Mouse (Mus musculus): Measurements from ENCODE around the gene Safb2. TPM values are rescaled to one million over a fixed set of nuclear protein-coding genes. Genes with fewer than 3 reads are reported as not detected.

Safb2 gene
- polyA plus RNA-seq, 1 experiment: 129 TPM

DNA sequence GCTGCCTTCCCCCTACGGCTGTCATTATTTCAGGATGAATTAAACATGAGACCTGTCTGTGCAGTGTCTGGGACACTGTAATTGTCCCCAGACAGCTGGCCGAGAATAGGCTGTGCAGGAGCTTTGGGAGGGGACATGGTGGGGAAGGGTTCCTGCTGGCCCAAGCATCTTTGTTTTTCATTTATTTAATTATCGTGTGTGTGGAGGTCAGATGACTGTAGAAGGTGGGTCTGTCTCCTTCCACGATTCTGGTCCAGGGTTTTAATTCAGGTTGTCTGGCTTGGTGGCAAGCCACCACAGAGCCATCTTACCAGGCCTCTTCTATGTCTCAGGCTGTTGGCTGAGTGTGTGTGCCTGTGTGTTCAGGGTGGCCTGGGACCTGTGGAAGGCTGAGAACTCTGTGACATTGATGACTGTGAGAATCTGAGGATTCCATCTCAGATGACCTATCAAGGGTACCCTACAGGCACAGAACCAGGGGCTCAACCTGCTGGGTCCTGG lies 35.7 kb downstream of the Safb2 start:
- Histone ChIP-seq H3K36me3 (replicated peaks; ENCODE audit: low read length) (peaks cover 20% of the 10 kb centered on the region), H3K4me1 (peaks cover 16% of the 10 kb centered on the region), H3K9me3 (no peaks in the 10 kb centered on the region), H3K4me3 (replicated peaks) (no peak overlapping the region), H3K27me3 (replicated peaks) (peaks cover 30% of the 10 kb centered on the region)
- TF ChIP-seq FLI1 (IDR thresholded peaks at IDR 0.05; ENCODE audit: low read length) (no peak), GATA1 (IDR thresholded peaks at IDR 0.05; ENCODE audit: borderline replicate concordance, low read length) (no peak)

GRCm38 (mm10) chr17:56547846-56548604 lies 36.4 kb downstream of the Safb2 start:
- Histone ChIP-seq H3K4me1 (peaks cover 15% of the 10 kb centered on the region), H3K36me3 (replicated peaks; ENCODE audit: low read length) (peaks cover 14% of the 10 kb centered on the region), H3K9me3 (no peaks in the 10 kb centered on the region), H3K27me3 (replicated peaks) (peaks cover 36% of the 10 kb centered on the region), H3K4me3 (replicated peaks) (no peak overlapping the region)
- TF ChIP-seq FLI1 (IDR thresholded peaks at IDR 0.05; ENCODE audit: low read length) (no peak), GATA1 (IDR thresholded peaks at IDR 0.05; ENCODE audit: borderline replicate concordance, low read length) (no peak)

DNA sequence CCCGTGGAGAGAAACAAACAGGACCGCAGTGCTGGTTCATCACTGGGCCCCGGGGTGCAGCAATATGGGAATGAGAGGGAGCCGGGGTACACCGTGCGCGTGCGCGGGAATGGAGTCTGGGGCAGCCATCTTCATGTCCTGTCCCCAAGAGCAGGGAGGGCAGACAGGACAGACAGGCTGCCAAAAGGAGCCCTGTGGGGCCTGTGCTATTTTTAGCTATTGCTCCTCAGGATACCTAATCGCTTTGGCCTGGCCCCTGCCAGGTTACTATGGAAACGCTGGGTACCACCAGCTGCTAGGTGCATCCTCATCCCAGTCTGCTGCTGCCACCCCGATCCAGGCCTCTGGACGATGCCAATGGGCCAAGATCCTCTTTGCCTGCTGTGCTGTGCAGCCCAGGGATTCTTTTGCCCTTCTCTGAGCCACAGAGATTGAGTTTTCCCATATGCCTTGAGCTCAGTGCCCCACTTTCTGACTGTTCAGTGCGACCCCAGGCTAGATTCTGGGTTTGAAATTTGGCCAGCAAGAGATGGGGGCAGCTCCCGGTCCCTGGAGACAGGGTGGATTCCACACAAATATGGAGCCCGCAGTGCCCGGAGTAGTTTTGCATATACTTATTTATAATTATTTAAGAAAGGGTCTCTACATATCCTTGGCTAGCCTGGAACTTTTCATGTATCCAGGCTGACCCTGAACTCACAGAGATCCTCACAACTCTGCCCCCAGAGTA lies 37.1 kb downstream of the Safb2 start:
- no peaks in the 10 kb centered on the region for H3K9me3 ChIP-seq
- H3K36me3 ChIP-seq (replicated peaks; ENCODE audit: low read length): peaks cover 8% of the 10 kb centered on the region
- no peak for TF ChIP-seq GATA1 (IDR thresholded peaks at IDR 0.05; ENCODE audit: borderline replicate concordance, low read length)
- no peak for TF ChIP-seq FLI1 (IDR thresholded peaks at IDR 0.05; ENCODE audit: low read length)
- peaks cover 44% of the 10 kb centered on the region for H3K27me3 ChIP-seq (replicated peaks)
- H3K4me3 ChIP-seq (replicated peaks): no peak overlapping the region
- H3K4me1 ChIP-seq: peaks cover 10% of the 10 kb centered on the region

DNA sequence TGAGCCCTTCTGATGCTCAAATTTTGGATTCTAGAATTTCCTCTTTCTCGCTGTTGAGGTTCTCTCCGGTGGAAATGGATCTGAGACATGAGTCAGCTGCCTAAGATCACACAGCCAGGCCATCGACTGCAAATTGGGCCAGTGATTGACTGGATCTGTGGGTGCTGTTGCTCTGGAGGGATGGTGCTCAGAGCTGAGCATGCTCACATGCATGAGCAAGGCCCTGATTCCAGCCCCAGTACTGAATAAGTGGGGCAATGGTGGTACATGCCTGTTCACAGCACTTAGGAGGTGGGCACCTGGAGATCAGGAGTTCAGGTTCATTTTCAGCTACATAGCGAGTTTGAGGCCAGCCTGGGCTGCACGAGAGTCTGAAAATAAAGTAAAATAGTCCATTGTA lies 37.8 kb downstream of the Safb2 start:
- peaks cover 50% of the 10 kb centered on the region for H3K27me3 ChIP-seq (replicated peaks)
- peaks cover 6% of the 10 kb centered on the region for H3K36me3 ChIP-seq (replicated peaks; ENCODE audit: low read length)
- TF ChIP-seq FLI1 (IDR thresholded peaks at IDR 0.05; ENCODE audit: low read length): no peak
- no peak for TF ChIP-seq GATA1 (IDR thresholded peaks at IDR 0.05; ENCODE audit: borderline replicate concordance, low read length)
- peaks cover 10% of the 10 kb centered on the region for H3K4me1 ChIP-seq
- no peaks in the 10 kb centered on the region for H3K9me3 ChIP-seq
- H3K4me3 ChIP-seq (replicated peaks): no peak overlapping the region

DNA sequence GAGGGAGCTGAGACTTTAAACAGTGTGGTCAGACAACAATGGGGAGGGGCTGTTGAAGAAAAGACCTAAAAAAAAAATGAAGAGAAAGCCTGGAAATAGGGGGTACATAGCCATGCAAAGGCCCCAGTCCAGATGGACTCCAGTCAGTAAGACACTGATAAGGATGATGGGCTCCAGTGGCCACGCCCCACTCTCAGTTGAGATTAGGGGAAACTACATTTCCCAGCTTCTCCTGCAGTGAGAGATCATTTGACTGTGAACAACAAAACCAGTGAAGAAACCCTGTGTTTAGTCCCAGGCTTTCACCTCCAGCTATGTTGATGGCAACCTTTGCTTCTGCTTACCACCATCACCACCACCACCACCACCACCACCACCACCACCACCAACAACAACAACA lies 38.4 kb downstream of the Safb2 start:
- Histone ChIP-seq H3K4me3 (replicated peaks) (no peak overlapping the region), H3K9me3 (no peaks in the 10 kb centered on the region), H3K4me1 (peaks cover 10% of the 10 kb centered on the region), H3K36me3 (replicated peaks; ENCODE audit: low read length) (peaks cover under 1% of the 10 kb centered on the region), H3K27me3 (replicated peaks) (peaks cover 56% of the 10 kb centered on the region)
- TF ChIP-seq GATA1 (IDR thresholded peaks at IDR 0.05; ENCODE audit: borderline replicate concordance, low read length) (no peak), FLI1 (IDR thresholded peaks at IDR 0.05; ENCODE audit: low read length) (no peak)

DNA sequence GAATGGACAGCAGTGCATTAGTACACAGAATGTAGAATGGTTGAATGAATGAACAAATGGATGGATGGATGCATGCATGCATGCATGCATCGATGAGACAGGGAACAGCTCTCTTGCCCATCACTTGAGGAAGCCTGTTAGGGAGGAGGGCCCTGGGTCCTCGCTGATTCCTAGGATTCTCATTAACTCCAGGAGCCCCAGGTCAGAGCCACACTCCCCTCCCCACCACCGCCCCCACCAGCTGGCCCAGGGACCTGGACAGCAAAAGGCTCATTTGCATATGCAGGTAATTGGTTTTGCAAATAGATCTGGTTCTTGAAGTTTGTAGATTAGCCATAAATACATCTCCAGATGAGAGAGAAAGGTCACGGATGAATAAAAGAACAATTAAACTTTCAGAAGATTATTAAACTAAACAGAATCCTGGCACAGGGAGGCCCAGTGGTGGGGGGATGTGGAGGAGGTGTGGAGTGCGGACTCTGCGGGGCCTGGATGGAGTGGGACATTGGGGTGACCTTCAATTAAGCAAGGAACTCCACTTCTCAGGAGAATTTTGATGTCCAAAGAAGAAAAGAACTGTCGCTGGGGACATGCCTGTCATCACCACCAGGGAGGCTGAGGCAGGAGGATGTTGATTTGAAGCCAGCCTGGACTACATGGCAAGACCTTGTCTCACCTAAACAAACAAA lies 39.5 kb downstream of the Safb2 start:
- H3K36me3 ChIP-seq (replicated peaks; ENCODE audit: low read length): no peaks in the 10 kb centered on the region
- no peak overlapping the region for H3K4me3 ChIP-seq (replicated peaks)
- no peaks in the 10 kb centered on the region for H3K9me3 ChIP-seq
- TF ChIP-seq FLI1 (IDR thresholded peaks at IDR 0.05; ENCODE audit: low read length) (no peak), GATA1 (IDR thresholded peaks at IDR 0.05; ENCODE audit: borderline replicate concordance, low read length) (no peak)
- H3K4me1 ChIP-seq: peaks cover 11% of the 10 kb centered on the region
- peaks cover 62% of the 10 kb centered on the region for H3K27me3 ChIP-seq (replicated peaks)

DNA sequence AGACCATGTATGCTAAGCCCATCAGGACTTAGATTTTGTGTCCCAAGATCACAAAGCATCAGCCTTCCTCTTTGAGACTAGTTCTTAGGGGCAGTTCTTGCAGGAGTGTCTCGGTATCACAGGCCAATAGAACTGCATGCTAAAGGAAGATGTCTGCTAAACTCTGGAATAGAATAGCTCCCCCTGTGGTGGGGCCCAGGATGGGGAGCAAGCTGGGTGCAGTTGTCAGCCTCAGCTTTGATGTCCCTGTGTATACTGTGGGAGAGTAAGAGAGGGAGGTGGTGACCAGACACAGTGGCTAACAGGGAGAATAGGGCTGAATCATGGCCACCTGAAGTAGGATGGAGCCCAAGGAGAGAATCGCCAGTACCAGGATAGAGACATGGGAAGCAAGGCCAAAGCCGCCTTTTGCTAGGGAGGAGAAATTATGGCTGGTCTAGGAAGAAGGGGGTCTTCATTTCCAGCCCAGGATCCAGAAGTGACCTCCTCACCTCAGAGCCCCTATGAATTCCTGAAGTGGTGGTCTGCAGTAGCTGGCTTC lies 40.6 kb downstream of the Safb2 start:
- Histone ChIP-seq H3K9me3 (no peaks in the 10 kb centered on the region), H3K27me3 (replicated peaks) (peaks cover 67% of the 10 kb centered on the region), H3K4me3 (replicated peaks) (no peak overlapping the region), H3K4me1 (peaks cover 11% of the 10 kb centered on the region), H3K36me3 (replicated peaks; ENCODE audit: low read length) (no peaks in the 10 kb centered on the region)
- TF ChIP-seq GATA1 (IDR thresholded peaks at IDR 0.05; ENCODE audit: borderline replicate concordance, low read length): no peak
- TF ChIP-seq FLI1 (IDR thresholded peaks at IDR 0.05; ENCODE audit: low read length): no peak

DNA sequence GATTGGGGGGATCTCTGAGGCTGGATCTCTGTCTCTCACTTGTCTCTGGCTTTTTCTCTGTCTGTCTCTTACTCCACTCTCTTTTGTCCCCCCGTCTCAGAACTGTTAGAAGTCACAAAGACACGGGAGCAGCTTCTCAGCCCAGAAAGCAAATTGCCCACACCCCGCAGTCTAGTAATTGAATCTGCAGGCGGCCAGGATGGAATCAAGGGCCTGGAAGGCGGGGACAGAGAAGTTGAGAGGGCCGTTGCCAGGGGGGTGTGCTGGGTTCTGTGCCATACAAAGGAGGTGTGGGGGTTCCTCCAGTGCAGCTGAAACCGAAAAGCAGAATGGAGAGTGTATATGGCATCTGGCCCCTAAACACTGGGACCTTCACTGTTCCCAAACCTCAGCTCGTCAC lies 41.6 kb downstream of the Safb2 start:
- peaks cover 70% of the 10 kb centered on the region for H3K27me3 ChIP-seq (replicated peaks)
- no peak for TF ChIP-seq GATA1 (IDR thresholded peaks at IDR 0.05; ENCODE audit: borderline replicate concordance, low read length)
- no peak for TF ChIP-seq FLI1 (IDR thresholded peaks at IDR 0.05; ENCODE audit: low read length)
- peaks cover 11% of the 10 kb centered on the region for H3K4me1 ChIP-seq
- no peak overlapping the region for H3K4me3 ChIP-seq (replicated peaks)
- H3K9me3 ChIP-seq: no peaks in the 10 kb centered on the region
- no peaks in the 10 kb centered on the region for H3K36me3 ChIP-seq (replicated peaks; ENCODE audit: low read length)

DNA sequence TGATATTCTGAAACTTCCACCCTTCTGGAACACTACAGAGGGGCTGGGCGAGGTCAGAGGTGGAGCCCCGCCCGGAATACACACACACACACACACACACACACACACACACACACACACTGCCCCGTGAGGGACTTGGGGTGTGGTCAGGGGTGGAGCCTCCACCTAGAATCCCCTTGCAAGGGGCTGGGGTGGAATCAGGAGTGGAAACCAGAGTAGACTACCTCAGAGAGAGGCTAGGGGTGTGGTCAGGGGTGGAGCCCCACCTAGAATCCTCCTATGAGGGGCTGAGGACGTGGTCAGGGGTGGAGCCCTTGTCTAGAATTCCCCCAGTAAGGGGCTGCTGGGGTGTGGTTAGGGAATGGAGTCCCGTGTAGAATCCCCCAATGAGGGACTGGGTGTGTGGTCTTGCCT lies 43.8 kb downstream of the Safb2 start:
- Histone ChIP-seq H3K4me1 (peaks cover 4% of the 10 kb centered on the region; the same call in 1 of the 2 replicates), H3K27me3 (replicated peaks) (peaks cover 78% of the 10 kb centered on the region), H3K36me3 (replicated peaks; ENCODE audit: low read length) (no peaks in the 10 kb centered on the region), H3K4me3 (replicated peaks) (no peak overlapping the region), H3K9me3 (no peaks in the 10 kb centered on the region)
- TF ChIP-seq FLI1 (IDR thresholded peaks at IDR 0.05; ENCODE audit: low read length) (no peak), GATA1 (IDR thresholded peaks at IDR 0.05; ENCODE audit: borderline replicate concordance, low read length) (no peak)

All from megakaryocyte, embryonic 14.5 days (primary cell).